Comparison of ENCODE assay signal across 8 mouse cellular contexts in genomic region chrX:98890072-98890405, GRCm38 (mm10). TPM values are rescaled to one million over a fixed set of nuclear protein-coding genes. Genes with fewer than 3 reads are reported as not detected.
DNase-seq lines count a peak whose midpoint lies in the region; ATAC-seq and TF ChIP-seq lines count a peak whose summit lies in the region.

No protein-coding gene starts in this region.

- H3K9ac ChIP-seq in heart, postnatal 0 days (replicated peaks; ENCODE audit: low read depth, low read length): peak overlapping the region; percentile 58
- peak overlapping the region; percentile 49 for H3K9ac ChIP-seq in hindbrain, embryonic 11.5 days (ENCODE audit: low read depth, low read length)

- 7% methylated on average over 14 of the region's 14 CpGs for WGBS in heart, postnatal 0 days
- 11% methylated on average over 14 of the region's 14 CpGs for WGBS in bone marrow, adult 2 months
- WGBS in hindbrain, embryonic 11.5 days: 18% methylated on average over 14 of the region's 14 CpGs

- no peak for DNase-seq in heart, postnatal 0 days (ENCODE audit: low spot score)
- DNase-seq in heart, postnatal 25 days (ENCODE audit: low spot score): no peak
- DNase-seq in hindbrain, embryonic 11.5 days (ENCODE audit: low spot score): no peak
- DNase-seq in mesoderm, embryonic 11.5 days (ENCODE audit: low read depth, low spot score): peak; percentile 9
- no peak for DNase-seq in embryo, embryonic 9.5 days (ENCODE audit: extremely low spot score)
- no peak for DNase-seq in left cerebral cortex, postnatal 25 days (ENCODE audit: low spot score in 2 of 2)
- DNase-seq in embryo, embryonic 10 days (ENCODE audit: low spot score): no peak

- TF ChIP-seq EP300 in heart, postnatal 0 days (IDR thresholded peaks at IDR 0.05; ENCODE audit: low read depth): no peak

- ATAC-seq in heart, postnatal 0 days (ENCODE audit: insufficient read depth, low read depth): no peak
- ATAC-seq in hindbrain, embryonic 11.5 days (ENCODE audit: low FRiP score): no peak

- H3K9me3 ChIP-seq in heart, postnatal 0 days (replicated peaks; ENCODE audit: control insufficient read depth, low read length): no peaks in the 10 kb centered on the region
- H3K9me3 ChIP-seq in hindbrain, embryonic 11.5 days (ENCODE audit: control insufficient read depth, low read length): no peaks in the 10 kb centered on the region

- H3K4me2 ChIP-seq in heart, postnatal 0 days (ENCODE audit: low read depth, low read length): peak overlapping the region; percentile 72
- H3K4me2 ChIP-seq in hindbrain, embryonic 11.5 days (replicated peaks; ENCODE audit: low read depth, low read length): peak overlapping the region; percentile 49

- H3K4me1 ChIP-seq in heart, postnatal 0 days (ENCODE audit: control insufficient read depth, insufficient read depth): no peaks in the 10 kb centered on the region
- H3K4me1 ChIP-seq in bone marrow, adult 2 months (ENCODE audit: control insufficient read depth, insufficient read depth, low read length): no peaks in the 10 kb centered on the region
- no peaks in the 10 kb centered on the region for H3K4me1 ChIP-seq in hindbrain, embryonic 11.5 days (replicated peaks; ENCODE audit: control insufficient read depth, insufficient read depth, low read length)

- H3K27ac ChIP-seq in heart, postnatal 0 days (ENCODE audit: low read depth): peak overlapping the region; percentile 74
- H3K27ac ChIP-seq in bone marrow, adult 2 months (ENCODE audit: control insufficient read depth, insufficient read depth, low read depth, low read length, poor library complexity): no peak overlapping the region
- peak overlapping the region; percentile 72; the same call in 1 of the 2 replicates for H3K27ac ChIP-seq in hindbrain, embryonic 11.5 days (ENCODE audit: low read depth, low read length)

- TF ChIP-seq CTCF in heart, postnatal 0 days (IDR thresholded peaks at IDR 0.05; ENCODE audit: low read depth): no peak
- TF ChIP-seq CTCF in bone marrow, adult 2 months (IDR thresholded peaks at IDR 0.05; ENCODE audit: control insufficient read depth, insufficient read depth, low read length): no peak

- no peaks in the 10 kb centered on the region for H3K27me3 ChIP-seq in heart, postnatal 0 days (ENCODE audit: control insufficient read depth, insufficient read depth, low read length)
- H3K27me3 ChIP-seq in hindbrain, embryonic 11.5 days (ENCODE audit: control insufficient read depth, insufficient read depth, low read length): no peaks in the 10 kb centered on the region

- H3K36me3 ChIP-seq in heart, postnatal 0 days (replicated peaks; ENCODE audit: control insufficient read depth, insufficient read depth, low read length): no peaks in the 10 kb centered on the region
- H3K36me3 ChIP-seq in hindbrain, embryonic 11.5 days (ENCODE audit: control insufficient read depth, insufficient read depth, low read length): no peaks in the 10 kb centered on the region

- no peak for TF ChIP-seq POLR2A in bone marrow, adult 2 months (IDR thresholded peaks at IDR 0.05; ENCODE audit: borderline replicate concordance, control insufficient read depth, low read depth, low read length)

- peak overlapping the region; percentile 64 for H3K4me3 ChIP-seq in heart, postnatal 0 days (ENCODE audit: low read depth, low read length)
- peak overlapping the region; percentile 50 for H3K4me3 ChIP-seq in bone marrow, adult 2 months (replicated peaks; ENCODE audit: control insufficient read depth, low read depth, low read length)
- peak overlapping the region; percentile 55 for H3K4me3 ChIP-seq in hindbrain, embryonic 11.5 days (ENCODE audit: low read depth, low read length)

- intact Hi-C loops in heart, postnatal 25 days (cut with DNase I): loop anchor here (2.0 to 10.0 kb wide), 2 partner anchors 29 to 75 kb away; no protein-coding TSS in a partner anchor
- intact Hi-C loops in left cerebral cortex, postnatal 25 days (cut with DNase I): no loop called here

RNA-seq across cellular contexts. Expression of gene Ophn1, which starts 0.8 kb away (rescaled TPM):
- total RNA-seq in heart, postnatal 0 days (2014; rRNA removed; ENCODE audit: low replicate concordance): 11.7 and 22.2 TPM in 2 replicates
- polyA plus RNA-seq in heart, postnatal 0 days (2015; fragmentation: Nextera tagmentation; extraction: Ambion mirVana): 7.5 and 7.6 TPM in 2 replicates
- total RNA-seq in heart, postnatal 25 days (2021): 1 to 10 TPM; 6.6 to 9.4 TPM
- polyA plus RNA-seq in bone marrow, adult 2 months (2011; ENCODE audit: insufficient read depth, insufficient read length, low replicate concordance, missing spikeins): 3.3 and 8.3 TPM in 2 replicates
- 21.5 and 27.2 TPM in 2 replicates for polyA plus RNA-seq in hindbrain, embryonic 11.5 days (2014; fragmentation: Nextera tagmentation; extraction: Ambion mirVana)
- total RNA-seq in left cerebral cortex, postnatal 25 days (2021): 10 to 100 TPM; 39.0 to 39.2 TPM

RNA-seq across cellular contexts. Expression of gene Yipf6, which starts 46.1 kb away (rescaled TPM):
- total RNA-seq in heart, postnatal 0 days (2014; rRNA removed; ENCODE audit: low replicate concordance): 22.5 and 48.4 TPM in 2 replicates
- polyA plus RNA-seq in heart, postnatal 0 days (2015; fragmentation: Nextera tagmentation; extraction: Ambion mirVana): 14.5 and 15.9 TPM in 2 replicates
- total RNA-seq in heart, postnatal 25 days (2021): 10 to 100 TPM; 21.4 to 21.5 TPM
- polyA plus RNA-seq in bone marrow, adult 2 months (2011; ENCODE audit: insufficient read depth, insufficient read length, low replicate concordance, missing spikeins): 8.5 and 15.0 TPM in 2 replicates
- polyA plus RNA-seq in hindbrain, embryonic 11.5 days (2014; fragmentation: Nextera tagmentation; extraction: Ambion mirVana): 21.3 and 25.1 TPM in 2 replicates
- 10 to 100 TPM; 34.9 to 35.8 TPM for total RNA-seq in left cerebral cortex, postnatal 25 days (2021)
